Mouse (Mus musculus) liver, adult 2 months (tissue): ENCODE results near the gene Necab2.

Experiments used
- CTCF ChIP-seq: fragments of 200-500 bp; IDR thresholded peaks from 2 replicates; pipeline ENCODE4 v1.5.1; 2011; ENCODE audit warnings: low read depth, low read length, control low read depth
- POLR2A ChIP-seq: fragments of 200-500 bp; IDR thresholded peaks from 2 replicates; pipeline ENCODE4 v1.6.1; 2011; ENCODE audit warnings: low read length, control low read depth; ENCODE audit not compliant: insufficient read depth; ENCODE audit errors: extremely low read depth

DNA sequence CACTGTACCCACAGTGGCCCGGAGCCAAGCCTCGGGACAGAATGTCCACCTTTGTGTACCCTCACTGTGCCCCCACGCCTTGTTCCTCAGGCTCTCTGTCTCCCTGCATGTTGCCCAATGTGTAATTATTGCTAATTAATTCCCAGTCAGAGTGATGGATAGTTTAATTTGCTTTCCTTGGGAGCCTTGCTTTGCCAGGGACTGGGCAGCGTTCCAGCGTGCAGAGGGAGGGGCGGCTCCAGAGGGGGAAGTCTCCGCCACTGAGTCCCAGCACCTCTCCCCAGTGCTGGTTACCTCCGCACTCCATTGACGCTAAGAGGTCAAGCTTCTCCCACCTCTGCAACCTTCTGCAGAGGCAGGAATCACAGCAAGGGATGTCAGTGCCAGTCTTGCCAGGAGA lies 14.8 kb downstream of the Necab2 start:
- TF ChIP-seq CTCF = no peak
- no peak for TF ChIP-seq POLR2A
